Mouse (Mus musculus): ENCODE data around the gene Crlf2.

- no peak for TF ChIP-seq CTCF (IDR thresholded peaks at IDR 0.05; ENCODE audit: extremely low read depth, insufficient read depth, insufficient read length, insufficient replicate concordance)
- TF ChIP-seq POLR2A (IDR thresholded peaks at IDR 0.05; ENCODE audit: low read depth, low read length): no peak
Measured at GRCm38 (mm10) chr5:109557321-109558122, 1.3 kb downstream of the Crlf2 start.

Data from spleen, adult 2 months (tissue).